Mouse (Mus musculus) left cerebral cortex, postnatal 14 days (tissue): ENCODE data around the gene Psme4. TPM values are rescaled to one million over a fixed set of nuclear protein-coding genes. Genes with fewer than 3 reads are reported as not detected.

ENCODE experiments used
- DNase-seq, 2 experiments: peaks; one replicate each; pipeline ENCODE4 v3.0.0; 2021 to 2022; ENCODE audit warnings: low spot score in 2 of 2, mixed read lengths in 1 of 2
- intact Hi-C: fragments of 180-260 bp; cut with DNase I; formaldehyde crosslinking; loops from one replicate; pipeline ENCODE4 v1.15.1; 2025
- total RNA-seq, 2 experiments: library from RNA; stranded (reverse); gene quantifications; 2 replicates each; pipeline ENCODE4 v1.2.3; 2021

Gene Psme4
- total RNA-seq, 2 experiments from 2014 or later = 49.5 to 53.0 TPM

DNA sequence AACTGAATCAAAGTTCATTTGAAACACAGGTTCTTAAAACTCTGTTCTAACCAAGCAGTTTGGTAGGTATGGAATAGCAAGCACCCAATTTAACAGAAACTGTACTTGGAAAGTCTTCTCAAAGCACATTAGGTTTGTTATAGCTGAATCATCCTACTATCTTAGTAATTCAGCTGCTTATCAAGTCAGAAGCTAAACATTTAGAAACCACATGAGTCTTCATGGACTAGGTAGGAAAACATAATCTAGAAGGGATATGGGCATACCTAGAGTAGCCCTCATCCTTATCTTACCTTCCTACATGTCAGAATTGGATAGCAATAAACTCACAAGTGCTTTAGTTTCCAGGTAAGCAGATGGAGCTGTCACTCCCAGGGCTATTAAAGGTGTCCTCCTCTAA lies 156.6 kb downstream of the Psme4 start:
- DNase-seq = no peak
- intact Hi-C loops = no loop called here

GRCm38 (mm10) chr11:30928498-30928897 lies 157.0 kb downstream of the Psme4 start:
- DNase-seq = no peak
- intact Hi-C loops = no loop called here

Other genes with a start within 250 kb of the Psme4 start
- 10 to 100 TPM; 31.0 to 34.6 TPM for gene Acyp2, start 122.1 kb upstream of the Psme4 start, total RNA-seq
- gene Gpr75, start 113.6 kb downstream of the Psme4 start, total RNA-seq = 1 to 10 TPM; 8.7 to 9.8 TPM
- gene Asb3, start 113.7 kb downstream of the Psme4 start, total RNA-seq = 10 to 100 TPM; 15.9 to 16.6 TPM
- gene Erlec1, start 182.6 kb downstream of the Psme4 start, total RNA-seq = 10 to 100 TPM; 56.4 to 56.7 TPM
- 10 to 100 TPM; 15.5 to 16.5 TPM for gene Chac2, start 214.6 kb downstream of the Psme4 start, total RNA-seq